Mouse (Mus musculus): ENCODE data around the gene Tmem136. TPM values are rescaled to one million over a fixed set of nuclear protein-coding genes. Genes with fewer than 3 reads are reported as not detected.

Gene Tmem136
- polyA plus RNA-seq, 1 experiment from 2014 or later, result 5.7 TPM

- Histone ChIP-seq H3K27ac (replicated peaks) (no peak overlapping the region), H3K9me3 (replicated peaks) (no peaks in the 10 kb centered on the region), H3K27me3 (no peaks in the 10 kb centered on the region), H3K9ac (no peak overlapping the region), H3K4me1 (peaks cover 27% of the 10 kb centered on the region), H3K4me2 (replicated peaks) (no peak overlapping the region), H3K4me3 (replicated peaks) (no peak overlapping the region), H3K36me3 (peaks cover 16% of the 10 kb centered on the region; the same call in 1 of the 2 replicates)
- ATAC-seq (ENCODE audit: insufficient number of reproducible peaks, low FRiP score, low TSS enrichment, low read depth), result no peak
- 69% methylated on average over 1 of the region's 1 CpGs for WGBS
Measured at GRCm38 (mm10) chr9:43108081-43108480, 8.3 kb downstream of the Tmem136 start.

DNA sequence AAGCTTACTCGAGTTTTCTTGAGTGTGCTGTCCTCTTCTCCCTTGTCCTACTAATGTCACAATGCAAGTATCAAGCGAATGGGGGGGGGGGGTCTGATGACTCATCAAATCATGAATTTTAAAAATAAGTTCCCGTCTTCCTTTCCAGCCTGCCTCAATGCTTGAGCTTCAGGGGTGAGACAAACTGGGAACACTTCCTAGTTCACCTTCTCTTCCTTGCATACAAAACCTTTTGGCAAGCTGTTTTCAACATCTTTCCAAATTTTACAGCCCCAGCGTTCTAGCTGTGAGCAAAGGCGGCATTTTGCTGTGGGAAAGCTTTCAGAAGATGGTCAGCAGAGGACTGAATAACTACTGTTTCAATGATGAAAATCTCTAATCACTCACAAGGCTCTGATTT lies 8.8 kb downstream of the Tmem136 start:
- no peak for ATAC-seq (ENCODE audit: insufficient number of reproducible peaks, low FRiP score, low TSS enrichment, low read depth)
- H3K4me2 ChIP-seq (replicated peaks), result peak overlapping the region; percentile 85
- 53% methylated on average over 5 of the region's 5 CpGs for WGBS

DNA sequence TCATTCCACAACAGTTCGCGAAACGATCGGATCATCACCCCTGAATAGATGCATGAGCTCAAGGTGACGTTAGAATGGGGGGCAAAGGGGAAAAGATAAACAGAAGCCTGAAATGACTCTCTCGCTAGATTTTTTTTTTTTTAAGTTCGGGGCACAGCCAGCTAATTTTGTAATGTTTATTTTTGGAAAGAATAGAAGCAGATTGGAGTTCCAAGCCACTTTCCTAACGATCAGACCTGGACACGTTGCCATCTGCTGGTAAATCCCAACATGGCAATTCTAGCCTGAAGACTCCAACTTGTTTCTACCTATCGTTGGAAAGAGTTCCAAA lies 9.2 kb downstream of the Tmem136 start, which contains the start of gene Arhgef12:
Arhgef12 (minus strand) TSS at position 53 of the 331 bp plus-strand sequence.
- 20% methylated on average over 10 of the region's 10 CpGs for WGBS
- H3K4me2 ChIP-seq (replicated peaks), result peak within 1 kb of the TSS; percentile 85
- no peak for ATAC-seq (ENCODE audit: insufficient number of reproducible peaks, low FRiP score, low TSS enrichment, low read depth)
- peaks cover 16% of the 10 kb centered on the region; the same call in 1 of the 2 replicates for H3K36me3 ChIP-seq
- no peaks in the 10 kb centered on the region for H3K27me3 ChIP-seq
- no peaks in the 10 kb centered on the region for H3K9me3 ChIP-seq (replicated peaks)
- peak within 1 kb of the TSS; percentile 82 for H3K4me3 ChIP-seq (replicated peaks)
- peak within 1 kb of the TSS; percentile 96 for H3K27ac ChIP-seq (replicated peaks)
- H3K9ac ChIP-seq, result peak within 1 kb of the TSS; percentile 81
- H3K4me1 ChIP-seq, result peaks cover 36% of the 10 kb centered on the region

More for the DNA sequence above, 8.8 kb downstream of the Tmem136 start:
- H3K9ac ChIP-seq, result no peak overlapping the region
- H3K27ac ChIP-seq (replicated peaks), result peak overlapping the region; percentile 96; the same call in 1 of the 2 replicates
- H3K27me3 ChIP-seq, result no peaks in the 10 kb centered on the region
- no peak overlapping the region for H3K4me3 ChIP-seq (replicated peaks)
- no peaks in the 10 kb centered on the region for H3K9me3 ChIP-seq (replicated peaks)
- peaks cover 32% of the 10 kb centered on the region for H3K4me1 ChIP-seq
- H3K36me3 ChIP-seq, result peaks cover 16% of the 10 kb centered on the region; the same call in 1 of the 2 replicates

DNA sequence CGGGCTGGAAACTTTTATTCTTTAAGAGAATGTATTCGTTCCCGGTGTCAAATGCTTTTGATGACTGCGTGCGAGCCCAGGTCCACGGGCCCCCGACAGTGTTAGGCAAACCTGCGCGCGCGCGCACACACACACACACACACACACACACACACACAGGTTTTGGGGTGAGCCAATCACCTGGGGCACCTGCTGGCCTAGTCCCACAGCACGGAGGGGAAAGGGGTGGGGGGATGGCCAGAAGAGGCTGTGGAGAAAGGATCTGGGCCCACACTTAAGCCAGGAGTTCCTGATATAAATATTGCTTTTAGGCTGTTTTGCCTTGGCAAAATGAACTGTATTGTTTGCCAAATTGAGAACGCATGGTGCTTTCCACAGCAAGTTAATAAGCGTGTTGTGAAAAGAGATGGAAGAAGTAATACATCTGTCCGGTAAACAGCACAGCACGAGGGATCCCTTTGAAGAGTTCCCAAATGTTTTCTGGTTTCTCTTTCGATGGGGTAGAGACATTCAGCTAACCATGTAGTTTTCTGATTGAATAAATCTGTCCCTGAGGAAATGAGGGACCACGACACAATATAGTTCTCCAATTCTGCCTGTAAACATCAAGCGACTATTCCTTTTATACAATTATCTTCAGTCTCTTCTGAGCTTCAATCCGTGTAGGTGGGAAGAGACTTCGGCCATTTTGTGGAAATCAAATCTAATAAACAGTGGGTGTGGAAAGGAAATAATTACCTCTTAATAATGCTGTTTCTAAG lies 9.8 kb downstream of the Tmem136 start:
- peak overlapping the region; percentile 96 for H3K27ac ChIP-seq (replicated peaks)
- H3K9ac ChIP-seq, result peak overlapping the region; percentile 81
- peak; percentile 25 for ATAC-seq (ENCODE audit: insufficient number of reproducible peaks, low FRiP score, low TSS enrichment, low read depth)
- peak overlapping the region; percentile 82 for H3K4me3 ChIP-seq (replicated peaks)
- H3K27me3 ChIP-seq, result no peaks in the 10 kb centered on the region
- H3K9me3 ChIP-seq (replicated peaks), result no peaks in the 10 kb centered on the region
- WGBS, result 8% methylated on average over 22 of the region's 22 CpGs
- peak overlapping the region; percentile 85 for H3K4me2 ChIP-seq (replicated peaks)
- H3K4me1 ChIP-seq, result peaks cover 39% of the 10 kb centered on the region
- peaks cover 11% of the 10 kb centered on the region; the same call in 1 of the 2 replicates for H3K36me3 ChIP-seq

DNA sequence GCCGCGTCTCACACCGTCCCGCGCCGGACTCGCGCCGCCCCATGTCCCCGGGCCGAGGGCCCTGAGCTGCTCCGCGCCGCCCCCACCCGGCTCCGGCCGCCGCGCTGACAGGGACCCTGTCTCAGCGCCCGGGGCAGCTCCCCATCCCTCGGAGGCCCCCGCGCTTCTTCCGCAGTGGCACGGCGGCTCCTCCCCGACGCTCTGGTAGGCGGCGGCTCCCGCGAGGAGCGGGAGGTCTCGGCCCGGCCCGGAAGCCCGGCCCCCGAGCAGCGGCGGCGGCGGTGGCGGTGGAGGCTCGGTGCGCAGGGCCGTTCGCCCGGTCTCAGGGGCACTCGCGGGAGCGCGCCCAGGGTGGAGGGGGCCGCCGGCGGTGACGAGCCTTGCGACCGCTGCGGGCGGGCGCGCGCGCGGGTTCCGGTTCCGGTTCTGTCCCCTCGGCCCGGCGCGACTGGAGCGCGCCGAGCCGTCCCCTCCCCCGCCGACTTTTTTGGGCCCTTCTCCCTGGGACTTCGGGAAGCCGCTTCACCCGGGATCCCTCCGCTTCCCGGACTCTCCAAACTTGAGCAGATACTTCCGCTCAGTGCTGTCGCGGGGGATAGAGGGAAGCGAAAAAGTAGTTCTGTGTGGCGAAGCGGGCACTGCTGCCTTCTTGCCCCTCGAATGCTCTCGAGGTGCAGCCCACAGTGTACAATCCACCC lies 10.6 kb downstream of the Tmem136 start:
- peak overlapping the region; percentile 81 for H3K9ac ChIP-seq
- peak overlapping the region; percentile 96 for H3K27ac ChIP-seq (replicated peaks)
- WGBS, result under 1% methylated on average over 76 of the region's 91 CpGs
- H3K4me2 ChIP-seq (replicated peaks), result peak overlapping the region; percentile 85
- H3K4me1 ChIP-seq, result peaks cover 42% of the 10 kb centered on the region
- no peaks in the 10 kb centered on the region for H3K27me3 ChIP-seq
- peak overlapping the region; percentile 82 for H3K4me3 ChIP-seq (replicated peaks)
- no peaks in the 10 kb centered on the region for H3K9me3 ChIP-seq (replicated peaks)
- ATAC-seq (ENCODE audit: insufficient number of reproducible peaks, low FRiP score, low TSS enrichment, low read depth), result peak; percentile 89
- peaks cover 3% of the 10 kb centered on the region; the same call in 1 of the 2 replicates for H3K36me3 ChIP-seq

DNA sequence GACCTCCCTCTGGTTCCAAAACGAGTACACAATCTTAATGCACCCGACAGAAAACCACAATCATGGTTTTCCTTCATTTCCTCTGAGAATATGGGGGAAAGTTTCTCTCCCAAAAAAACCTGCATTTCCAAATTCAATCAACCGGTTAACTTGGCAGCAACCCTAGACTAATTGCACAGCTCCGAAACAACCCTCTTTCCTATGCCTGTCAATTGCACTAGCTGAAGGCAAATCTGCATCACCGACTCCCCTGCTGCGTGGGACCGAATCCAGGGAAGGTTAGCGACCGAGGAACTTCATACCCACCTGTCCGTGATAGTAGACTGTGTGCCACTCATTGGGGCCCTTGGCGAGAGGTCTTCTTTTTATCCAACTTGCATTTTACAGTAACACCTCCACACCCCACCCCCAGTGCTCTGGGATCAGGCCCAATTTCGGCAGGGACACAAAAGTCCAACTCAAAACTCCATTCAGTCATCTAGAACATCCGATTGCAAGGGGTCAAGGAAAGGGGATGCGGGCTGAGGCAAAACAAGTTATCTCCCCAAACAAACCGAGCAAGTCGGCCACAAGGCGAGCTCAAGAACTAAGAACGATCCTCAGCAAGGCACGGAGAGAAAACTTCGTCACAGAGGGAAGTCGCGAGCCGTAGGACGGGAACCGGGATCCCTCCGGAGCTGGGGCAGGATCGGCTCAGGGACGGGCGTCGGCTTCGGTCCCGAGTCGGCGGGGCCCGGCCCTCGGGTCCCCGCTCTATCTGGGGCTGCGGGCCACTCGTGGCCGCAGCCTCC lies 11.3 kb downstream of the Tmem136 start:
- peaks cover 43% of the 10 kb centered on the region for H3K4me1 ChIP-seq
- no peaks in the 10 kb centered on the region for H3K9me3 ChIP-seq (replicated peaks)
- H3K9ac ChIP-seq, result peak overlapping the region; percentile 81
- H3K27ac ChIP-seq (replicated peaks), result peak overlapping the region; percentile 96
- no peaks in the 10 kb centered on the region for H3K27me3 ChIP-seq
- H3K36me3 ChIP-seq, result no peaks in the 10 kb centered on the region
- H3K4me2 ChIP-seq (replicated peaks), result peak overlapping the region; percentile 85
- under 1% methylated on average over 40 of the region's 40 CpGs for WGBS
- H3K4me3 ChIP-seq (replicated peaks), result peak overlapping the region; percentile 82
- no peak; the same call in 1 of the 2 replicates for ATAC-seq (ENCODE audit: insufficient number of reproducible peaks, low FRiP score, low TSS enrichment, low read depth)

GRCm38 (mm10) chr9:43104526-43104872 lies 11.9 kb downstream of the Tmem136 start:
- Histone ChIP-seq H3K4me1 (peaks cover 43% of the 10 kb centered on the region), H3K4me2 (replicated peaks) (peak overlapping the region; percentile 85), H3K4me3 (replicated peaks) (peak overlapping the region; percentile 82), H3K36me3 (no peaks in the 10 kb centered on the region), H3K27ac (replicated peaks) (no peak overlapping the region), H3K9ac (peak overlapping the region; percentile 81; the same call in 1 of the 2 replicates), H3K9me3 (replicated peaks) (no peaks in the 10 kb centered on the region), H3K27me3 (no peaks in the 10 kb centered on the region)
- ATAC-seq (ENCODE audit: insufficient number of reproducible peaks, low FRiP score, low TSS enrichment, low read depth), result no peak
- WGBS, result 0% methylated on average over 4 of the region's 4 CpGs

- peaks cover 43% of the 10 kb centered on the region for H3K4me1 ChIP-seq
- H3K27me3 ChIP-seq, result no peaks in the 10 kb centered on the region
- no peak overlapping the region; the same call in 1 of the 2 replicates for H3K27ac ChIP-seq (replicated peaks)
- H3K4me2 ChIP-seq (replicated peaks), result peak overlapping the region; percentile 85
- WGBS, result 13% methylated on average over 4 of the region's 4 CpGs
- peak overlapping the region; percentile 82 for H3K4me3 ChIP-seq (replicated peaks)
- no peaks in the 10 kb centered on the region for H3K36me3 ChIP-seq
- no peak for ATAC-seq (ENCODE audit: insufficient number of reproducible peaks, low FRiP score, low TSS enrichment, low read depth)
- no peak overlapping the region for H3K9ac ChIP-seq
- H3K9me3 ChIP-seq (replicated peaks), result no peaks in the 10 kb centered on the region
Measured at GRCm38 (mm10) chr9:43103675-43104299, 12.6 kb downstream of the Tmem136 start.

DNA sequence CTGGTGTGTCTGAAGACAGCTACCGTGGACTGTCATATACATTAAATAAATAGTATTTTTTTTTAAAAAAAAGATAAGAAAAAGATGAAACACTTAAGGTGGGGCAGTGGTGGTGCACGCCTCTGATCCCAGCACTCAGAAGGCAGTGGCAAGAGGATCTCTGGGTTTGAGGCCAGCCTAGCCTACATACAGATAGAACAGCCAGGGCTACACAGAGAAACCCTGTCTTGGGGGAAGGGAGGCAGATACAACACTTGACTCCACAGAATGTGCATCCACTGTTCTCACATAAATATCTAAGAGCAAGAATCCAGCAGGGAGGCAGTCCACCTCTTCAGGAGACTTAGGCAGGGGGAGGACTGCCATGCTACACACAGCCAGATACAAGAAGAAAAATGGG lies 13.4 kb downstream of the Tmem136 start:
- WGBS, result 86% methylated on average over 2 of the region's 2 CpGs
- Histone ChIP-seq H3K9me3 (replicated peaks) (no peaks in the 10 kb centered on the region), H3K36me3 (no peaks in the 10 kb centered on the region), H3K27ac (replicated peaks) (no peak overlapping the region), H3K27me3 (no peaks in the 10 kb centered on the region), H3K4me3 (replicated peaks) (peak overlapping the region; percentile 82), H3K4me1 (peaks cover 41% of the 10 kb centered on the region), H3K9ac (no peak overlapping the region), H3K4me2 (replicated peaks) (peak overlapping the region; percentile 85)
- no peak for ATAC-seq (ENCODE audit: insufficient number of reproducible peaks, low FRiP score, low TSS enrichment, low read depth)

DNA sequence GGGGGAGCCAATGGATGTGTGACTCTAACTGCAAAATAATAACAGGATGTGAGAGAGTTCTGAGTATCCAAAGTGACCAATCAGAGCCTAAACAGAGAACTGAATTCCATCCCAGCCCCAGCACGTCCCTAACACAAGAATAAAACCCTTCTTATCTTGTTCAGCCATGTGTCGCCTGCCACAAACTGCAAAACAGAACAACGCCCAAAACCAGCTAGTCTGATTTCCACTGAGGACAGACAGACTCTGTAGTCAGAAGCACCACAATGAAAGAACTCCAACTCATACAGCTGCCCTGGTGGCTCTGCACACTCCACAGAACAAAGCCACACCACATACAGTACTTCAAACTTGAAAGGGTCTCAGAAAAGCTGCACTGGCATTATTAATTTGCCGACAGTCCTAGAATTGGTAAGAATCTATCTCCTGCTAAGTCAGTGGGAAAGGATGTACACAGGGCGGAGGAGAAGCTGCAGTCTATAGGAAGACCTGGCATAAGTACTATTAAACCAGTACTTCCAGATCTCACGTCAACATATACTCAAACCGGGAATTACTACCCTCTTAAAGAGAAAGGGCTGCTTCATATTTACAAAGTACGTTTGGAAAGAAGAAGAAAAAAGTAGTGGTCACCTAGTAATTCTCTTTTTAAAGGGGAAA lies 14.3 kb downstream of the Tmem136 start:
- 60% methylated on average over 8 of the region's 8 CpGs for WGBS
- Histone ChIP-seq H3K4me2 (replicated peaks) (peak overlapping the region; percentile 85), H3K9ac (no peak overlapping the region)

More for the DNA sequence above, 14.3 kb downstream of the Tmem136 start:
- H3K36me3 ChIP-seq, result no peaks in the 10 kb centered on the region
- 0 out of 2 replicates have a peak overlapping the region, but pooled peaks have one; percentile 12 for H3K27ac ChIP-seq (replicated peaks)
- H3K27me3 ChIP-seq, result no peaks in the 10 kb centered on the region
- H3K4me3 ChIP-seq (replicated peaks), result peak overlapping the region; percentile 82; the same call in 1 of the 2 replicates
- no peak for ATAC-seq (ENCODE audit: insufficient number of reproducible peaks, low FRiP score, low TSS enrichment, low read depth)
- no peaks in the 10 kb centered on the region for H3K9me3 ChIP-seq (replicated peaks)
- H3K4me1 ChIP-seq, result peaks cover 37% of the 10 kb centered on the region

Measured in embryonic facial prominence, embryonic 15.5 days (tissue).